Mouse (Mus musculus): Measurements from ENCODE around the gene Tmprss12. TPM values are rescaled to one million over a fixed set of nuclear protein-coding genes. Genes with fewer than 3 reads are reported as not detected.
"Not testable (repeated sequence)": the region's sequence is repeated elsewhere in the genome, so short reads cannot be mapped to it uniquely, and the experiment has no call there.

Tmprss12 gene
- polyA plus RNA-seq, 1 experiment from 2014 or later, result not detected

DNA sequence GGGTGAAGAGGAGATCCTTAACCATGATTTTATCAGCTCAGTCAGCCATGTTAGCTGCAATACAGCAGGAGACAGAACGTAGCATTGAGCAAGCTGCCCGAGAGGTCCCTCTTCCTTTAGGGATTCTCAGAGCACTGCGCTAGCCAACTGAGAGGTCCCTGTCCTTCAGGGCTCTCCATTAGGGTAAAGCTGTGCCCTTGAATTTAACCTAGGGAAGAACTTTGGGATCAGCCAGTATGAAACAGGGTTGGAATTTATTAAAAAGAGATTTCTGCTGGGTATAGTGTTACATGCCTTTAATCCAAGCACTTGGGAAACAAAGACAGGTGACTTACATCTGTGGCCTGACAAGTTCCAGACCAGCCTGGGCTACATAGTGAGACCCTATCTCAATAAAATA, 3.1 kb upstream of the Tmprss12 start:
- no peak overlapping the region for H3K9ac ChIP-seq
- H3K4me3 ChIP-seq, result no peak overlapping the region
- H3K36me3 ChIP-seq, result peaks cover 4% of the 10 kb centered on the region; the same call in 1 of the 2 replicates
- no peak overlapping the region for H3K4me2 ChIP-seq
- H3K9me3 ChIP-seq (replicated peaks), result peaks cover 7% of the 10 kb centered on the region
- no peak for ATAC-seq
- no peaks in the 10 kb centered on the region for H3K27me3 ChIP-seq (replicated peaks)
- WGBS (ENCODE audit: insufficient replicate concordance), result 76% methylated on average over 3 of the region's 3 CpGs
- no peaks in the 10 kb centered on the region for H3K4me1 ChIP-seq
- no peak overlapping the region for H3K27ac ChIP-seq

DNA sequence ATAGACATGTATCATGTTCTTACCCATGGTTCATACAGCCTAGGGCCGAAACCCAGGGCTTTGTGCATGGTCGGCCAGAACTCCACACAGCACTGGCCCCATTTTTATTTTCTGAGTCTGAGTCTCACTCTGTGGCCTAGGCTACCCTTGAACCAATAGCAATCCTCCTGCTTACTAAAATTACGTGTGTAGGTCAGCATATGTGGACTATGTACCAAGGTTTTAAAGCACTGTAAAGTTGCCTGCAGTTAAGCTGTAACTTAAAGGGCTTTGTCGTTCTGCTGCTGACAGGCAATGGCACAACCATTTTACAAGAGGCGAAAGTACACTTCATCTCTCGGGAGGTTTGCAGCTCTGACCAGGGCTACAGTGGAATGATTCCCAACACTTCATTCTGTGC, 8.3 kb downstream of the Tmprss12 start:
- Histone ChIP-seq H3K4me3 (no peak overlapping the region), H3K27me3 (replicated peaks) (no peaks in the 10 kb centered on the region), H3K36me3 (no peaks in the 10 kb centered on the region), H3K4me1 (no peaks in the 10 kb centered on the region), H3K9ac (no peak overlapping the region), H3K27ac (no peak overlapping the region), H3K4me2 (no peak overlapping the region), H3K9me3 (replicated peaks) (no peaks in the 10 kb centered on the region)
- 77% methylated on average over 6 of the region's 6 CpGs for WGBS (ENCODE audit: insufficient replicate concordance)
- ATAC-seq, result no peak

DNA sequence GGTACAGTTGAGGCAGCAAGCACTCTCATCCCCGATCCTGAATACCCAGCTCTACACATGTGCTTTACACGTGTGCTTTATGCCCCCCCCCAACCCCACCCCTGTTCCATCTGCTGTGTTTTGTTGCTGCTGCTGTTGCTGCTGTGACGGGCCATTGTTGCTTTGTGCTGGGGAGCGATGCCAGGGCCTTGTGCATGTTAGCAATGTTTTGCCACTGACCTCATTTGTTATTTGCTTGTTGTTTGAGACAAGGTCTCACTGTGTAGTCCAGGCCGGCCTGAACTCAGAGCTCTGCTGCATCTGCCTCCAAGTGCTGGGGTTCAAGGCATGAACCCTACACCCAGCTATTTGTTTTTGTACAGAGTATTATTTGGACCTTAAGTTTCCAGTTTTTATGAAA, 10.2 kb downstream of the Tmprss12 start:
- 73% methylated on average over 5 of the region's 5 CpGs for WGBS (ENCODE audit: insufficient replicate concordance)
- no peaks in the 10 kb centered on the region for H3K9me3 ChIP-seq (replicated peaks)
- no peaks in the 10 kb centered on the region for H3K27me3 ChIP-seq (replicated peaks)
- H3K27ac ChIP-seq, result no peak overlapping the region
- ATAC-seq, result no peak
- H3K4me3 ChIP-seq, result no peak overlapping the region
- H3K4me2 ChIP-seq, result no peak overlapping the region
- no peaks in the 10 kb centered on the region for H3K36me3 ChIP-seq
- no peaks in the 10 kb centered on the region for H3K4me1 ChIP-seq
- H3K9ac ChIP-seq, result no peak overlapping the region

DNA sequence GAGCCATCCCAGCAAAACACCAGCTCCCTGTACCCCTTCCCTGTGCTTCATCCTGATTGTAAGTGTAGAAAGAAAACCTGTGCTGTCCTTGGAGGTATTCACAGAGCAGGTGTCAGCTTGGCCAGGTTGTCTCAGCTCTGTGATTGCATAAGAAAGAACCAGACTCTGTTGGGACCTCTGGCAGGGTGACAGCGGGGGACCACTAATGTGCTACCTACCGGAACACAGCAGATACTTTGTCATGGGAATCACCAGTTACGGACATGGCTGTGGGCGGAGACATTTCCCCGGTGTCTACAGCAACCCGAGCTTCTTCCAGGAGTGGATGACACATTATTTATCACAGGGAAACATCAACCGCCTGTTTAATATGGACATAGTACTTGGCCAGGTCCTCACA, 11.7 kb downstream of the Tmprss12 start:
- no peaks in the 10 kb centered on the region for H3K36me3 ChIP-seq
- H3K4me2 ChIP-seq, result no peak overlapping the region
- ATAC-seq, result no peak
- H3K4me3 ChIP-seq, result no peak overlapping the region
- no peaks in the 10 kb centered on the region for H3K9me3 ChIP-seq (replicated peaks)
- 65% methylated on average over 7 of the region's 7 CpGs for WGBS (ENCODE audit: insufficient replicate concordance)
- no peak overlapping the region for H3K27ac ChIP-seq
- H3K27me3 ChIP-seq (replicated peaks), result no peaks in the 10 kb centered on the region
- no peaks in the 10 kb centered on the region for H3K4me1 ChIP-seq
- H3K9ac ChIP-seq, result no peak overlapping the region

DNA sequence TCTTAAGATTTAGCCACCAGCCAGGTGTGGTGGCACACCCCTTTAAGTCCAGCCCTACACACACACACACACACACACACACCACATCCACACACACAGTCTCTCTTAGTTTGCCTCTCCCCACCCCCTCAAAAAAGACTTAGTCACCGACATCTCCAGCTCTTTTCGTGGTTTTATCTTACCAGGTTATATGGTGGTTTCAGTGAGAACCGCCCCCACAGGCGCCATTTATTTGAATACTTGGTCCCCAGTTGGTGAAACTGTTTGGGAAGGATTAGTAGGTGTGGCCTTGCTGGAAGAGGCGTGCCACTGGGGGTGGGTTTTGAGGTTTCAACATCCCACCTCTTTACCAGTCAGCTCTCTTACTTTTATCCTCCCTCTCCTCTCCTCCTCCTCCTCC, 17.2 kb downstream of the Tmprss12 start:
- H3K27me3 ChIP-seq (replicated peaks), result no peaks in the 10 kb centered on the region
- 67% methylated on average over 5 of the region's 5 CpGs for WGBS (ENCODE audit: insufficient replicate concordance)

DNA sequence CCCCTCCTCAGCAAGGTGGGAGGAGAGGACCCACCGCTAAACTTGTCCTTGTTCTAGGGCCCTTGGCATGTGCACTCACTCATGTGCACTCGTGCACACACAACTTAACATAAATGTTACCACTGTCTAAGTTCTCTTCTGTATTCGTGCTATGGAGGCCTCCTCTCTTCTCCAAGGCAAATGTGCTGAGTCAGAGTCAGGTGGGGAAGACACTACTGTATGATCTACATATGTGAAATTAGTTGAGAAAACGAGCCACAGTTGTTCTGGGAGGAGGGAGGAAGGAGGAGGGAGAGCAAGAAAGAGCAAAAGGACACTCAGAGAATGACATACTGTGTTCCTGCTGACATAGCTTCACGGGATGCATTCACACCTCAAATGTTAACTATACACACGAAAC, 19.9 kb downstream of the Tmprss12 start:
- 57% methylated on average over 6 of the region's 6 CpGs for WGBS (ENCODE audit: insufficient replicate concordance)
- Histone ChIP-seq H3K4me3 (no peak overlapping the region), H3K27ac (no peak overlapping the region), H3K9ac (no peak overlapping the region), H3K4me1 (peaks cover 29% of the 10 kb centered on the region), H3K4me2 (no peak overlapping the region), H3K27me3 (replicated peaks) (no peaks in the 10 kb centered on the region), H3K9me3 (replicated peaks) (0 out of 2 replicates have a peak, but pooled peaks cover 6% of the 10 kb centered on the region), H3K36me3 (no peaks in the 10 kb centered on the region)
- ATAC-seq, result no peak

More for the DNA sequence above, 17.2 kb downstream of the Tmprss12 start:
- no peak overlapping the region for H3K9ac ChIP-seq
- ATAC-seq, result no peak
- H3K4me2 ChIP-seq, result no peak overlapping the region
- H3K4me1 ChIP-seq, result peaks cover 14% of the 10 kb centered on the region
- 0 out of 2 replicates have a peak, but pooled peaks cover 6% of the 10 kb centered on the region for H3K9me3 ChIP-seq (replicated peaks)
- H3K27ac ChIP-seq, result no peak overlapping the region
- no peaks in the 10 kb centered on the region for H3K36me3 ChIP-seq
- H3K4me3 ChIP-seq, result no peak overlapping the region

DNA sequence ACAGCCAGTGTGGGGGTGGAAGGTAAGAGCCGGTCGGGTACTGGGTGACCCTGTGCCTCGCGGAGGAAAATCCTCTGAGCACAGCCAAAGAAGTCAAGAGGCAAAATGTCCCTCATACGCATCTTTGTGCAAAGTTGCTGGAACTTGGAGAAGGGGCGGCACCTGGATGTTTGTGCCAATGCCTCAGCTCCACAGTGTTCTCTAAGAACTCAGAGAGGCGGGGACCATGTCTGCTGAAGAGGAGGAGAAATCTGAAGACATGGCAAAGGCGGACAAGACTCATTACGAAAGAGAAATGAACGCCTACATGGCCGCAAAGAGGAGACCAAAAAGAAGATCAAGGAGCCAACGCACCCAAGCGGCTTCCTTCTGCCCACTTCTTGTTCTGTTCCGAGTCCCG, 20.9 kb downstream of the Tmprss12 start:
- 0 out of 2 replicates have a peak, but pooled peaks cover 6% of the 10 kb centered on the region for H3K9me3 ChIP-seq (replicated peaks)
- H3K36me3 ChIP-seq, result no peaks in the 10 kb centered on the region
- 74% methylated on average over 15 of the region's 15 CpGs for WGBS (ENCODE audit: insufficient replicate concordance)
- H3K4me3 ChIP-seq, result no peak overlapping the region
- H3K4me1 ChIP-seq, result peaks cover 39% of the 10 kb centered on the region
- no peak overlapping the region for H3K27ac ChIP-seq
- no peak overlapping the region for H3K4me2 ChIP-seq
- ATAC-seq, result no peak
- no peak overlapping the region for H3K9ac ChIP-seq
- H3K27me3 ChIP-seq (replicated peaks), result no peaks in the 10 kb centered on the region

DNA sequence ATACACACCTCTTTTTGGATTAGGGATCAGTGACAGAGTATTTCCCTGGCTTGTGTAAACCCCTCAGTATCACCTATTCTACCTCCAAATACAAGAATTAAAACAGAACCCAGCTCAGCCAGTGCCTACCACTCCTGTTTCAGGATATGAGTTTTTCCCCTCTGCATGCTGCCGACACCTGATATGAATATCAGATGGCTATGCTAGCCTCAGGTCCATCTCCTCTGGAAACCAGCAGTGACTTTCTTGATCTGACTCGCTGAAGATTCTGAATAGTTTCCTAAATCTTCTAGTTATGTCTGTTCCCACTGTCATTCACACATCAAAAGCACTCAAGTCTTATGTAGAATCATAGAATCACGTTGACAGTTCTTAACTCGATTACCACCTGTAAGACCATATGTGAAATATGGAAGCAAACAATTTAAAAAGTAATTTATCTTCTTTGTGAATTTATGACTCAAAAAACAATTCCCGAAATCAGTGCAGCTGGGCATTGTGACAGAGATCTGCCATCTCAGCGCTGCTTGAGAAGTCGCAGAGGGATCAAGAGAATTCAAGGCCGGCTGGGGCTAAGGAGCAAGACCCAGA, 22.9 kb downstream of the Tmprss12 start:
- peak overlapping the region; percentile 93 for H3K27ac ChIP-seq
- no peak for ATAC-seq
- WGBS (ENCODE audit: insufficient replicate concordance), result 46% methylated on average over 8 of the region's 8 CpGs

DNA sequence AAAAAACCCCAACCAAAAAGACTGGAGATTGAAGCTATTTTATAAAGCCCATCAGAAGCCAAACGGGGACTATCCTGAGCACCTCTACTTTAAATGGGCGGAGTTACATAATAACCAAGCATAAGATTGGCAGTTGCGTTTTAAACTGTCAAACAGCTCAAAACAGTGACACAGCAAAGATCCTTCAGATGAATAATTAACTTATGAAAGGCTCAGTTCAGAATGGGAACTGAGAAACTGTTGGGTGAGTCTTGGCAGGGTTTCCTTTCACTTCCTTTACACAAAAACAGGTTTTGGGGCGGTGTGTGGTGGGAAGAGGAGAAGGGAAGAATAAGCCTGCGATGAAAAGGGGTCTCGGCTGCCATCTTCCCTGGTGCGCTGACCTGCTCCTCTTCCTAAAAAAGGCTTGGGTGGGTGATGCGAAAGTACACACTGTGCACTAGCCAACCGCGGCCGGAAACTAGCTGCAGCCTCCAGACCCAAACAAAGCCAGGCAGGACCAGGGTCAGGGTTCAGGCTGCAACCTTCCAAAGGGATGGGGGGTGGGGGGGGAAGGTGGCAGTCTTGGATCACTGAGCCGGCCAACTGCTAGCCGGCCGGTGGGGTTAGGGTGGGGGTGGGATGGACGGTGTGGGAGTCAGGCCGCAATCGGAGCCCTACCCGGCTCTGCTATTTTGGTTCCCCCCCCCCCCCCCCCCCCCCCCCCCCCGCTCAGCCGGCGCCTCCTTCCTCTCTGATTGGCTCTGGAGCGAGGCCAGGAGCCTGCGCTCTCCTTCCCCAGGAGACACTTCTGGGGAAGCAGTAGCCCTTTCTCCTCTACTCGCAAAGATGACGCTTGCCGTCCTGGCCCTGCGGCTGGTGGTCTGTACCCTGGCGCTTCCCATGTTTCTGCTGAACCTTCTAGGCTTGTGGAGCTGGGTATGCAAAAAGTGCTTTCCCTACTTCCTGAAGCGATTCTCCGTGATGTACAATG, 23.7 kb downstream of the Tmprss12 start, which contains the start of gene Mettl7a1:
Gene Mettl7a1, plus strand, starts transcription at position 122 of the 973 bp plus-strand sequence.
- Histone ChIP-seq H3K27ac (peak within 1 kb of the TSS; percentile 93), H3K4me3 (peak within 1 kb of the TSS; percentile 70), H3K4me1 (peaks cover 48% of the 10 kb centered on the region), H3K36me3 (no peaks in the 10 kb centered on the region), H3K27me3 (replicated peaks) (no peaks in the 10 kb centered on the region), H3K4me2 (peak within 1 kb of the TSS; percentile 88), H3K9ac (peak within 1 kb of the TSS; percentile 82), H3K9me3 (replicated peaks) (no peaks in the 10 kb centered on the region)
- ATAC-seq, result peak; percentile 78
- 2% methylated on average over 21 of the region's 30 CpGs for WGBS (ENCODE audit: insufficient replicate concordance)

More for the DNA sequence above, 22.9 kb downstream of the Tmprss12 start:
- Histone ChIP-seq H3K4me2 (peak overlapping the region; percentile 88), H3K9me3 (replicated peaks) (no peaks in the 10 kb centered on the region), H3K4me3 (peak overlapping the region; percentile 70), H3K4me1 (peaks cover 48% of the 10 kb centered on the region), H3K27me3 (replicated peaks) (no peaks in the 10 kb centered on the region), H3K36me3 (no peaks in the 10 kb centered on the region), H3K9ac (peak overlapping the region; percentile 82; the same call in 1 of the 2 replicates)

DNA sequence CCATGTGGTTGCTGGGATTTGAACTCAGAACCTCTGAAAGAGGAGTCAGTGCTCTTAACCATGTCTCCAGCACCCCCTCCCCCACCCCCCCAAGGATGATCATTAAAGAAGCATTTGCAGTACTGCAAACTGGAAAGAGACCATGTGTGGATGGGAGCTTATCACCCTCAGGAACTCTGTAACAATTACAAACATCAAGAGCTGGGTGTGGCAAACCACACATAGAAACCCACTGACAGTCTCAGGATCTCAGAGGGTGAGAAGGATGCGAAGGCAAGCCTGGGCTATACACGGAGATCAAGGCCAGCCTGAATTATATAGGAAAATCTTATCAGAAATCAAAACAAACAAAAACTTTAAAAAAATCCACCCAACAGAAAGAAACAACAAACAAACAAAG, 25.6 kb downstream of the Tmprss12 start:
- Histone ChIP-seq H3K27ac (no peak overlapping the region), H3K27me3 (replicated peaks) (no peaks in the 10 kb centered on the region), H3K9me3 (replicated peaks) (no peaks in the 10 kb centered on the region), H3K36me3 (no peaks in the 10 kb centered on the region), H3K4me2 (peak overlapping the region; percentile 88), H3K4me1 (peaks cover 37% of the 10 kb centered on the region), H3K9ac (no peak overlapping the region; the same call in 1 of the 2 replicates), H3K4me3 (peak overlapping the region; percentile 70; the same call in 1 of the 2 replicates)
- 64% methylated on average over 2 of the region's 2 CpGs for WGBS (ENCODE audit: insufficient replicate concordance)
- no peak for ATAC-seq

DNA sequence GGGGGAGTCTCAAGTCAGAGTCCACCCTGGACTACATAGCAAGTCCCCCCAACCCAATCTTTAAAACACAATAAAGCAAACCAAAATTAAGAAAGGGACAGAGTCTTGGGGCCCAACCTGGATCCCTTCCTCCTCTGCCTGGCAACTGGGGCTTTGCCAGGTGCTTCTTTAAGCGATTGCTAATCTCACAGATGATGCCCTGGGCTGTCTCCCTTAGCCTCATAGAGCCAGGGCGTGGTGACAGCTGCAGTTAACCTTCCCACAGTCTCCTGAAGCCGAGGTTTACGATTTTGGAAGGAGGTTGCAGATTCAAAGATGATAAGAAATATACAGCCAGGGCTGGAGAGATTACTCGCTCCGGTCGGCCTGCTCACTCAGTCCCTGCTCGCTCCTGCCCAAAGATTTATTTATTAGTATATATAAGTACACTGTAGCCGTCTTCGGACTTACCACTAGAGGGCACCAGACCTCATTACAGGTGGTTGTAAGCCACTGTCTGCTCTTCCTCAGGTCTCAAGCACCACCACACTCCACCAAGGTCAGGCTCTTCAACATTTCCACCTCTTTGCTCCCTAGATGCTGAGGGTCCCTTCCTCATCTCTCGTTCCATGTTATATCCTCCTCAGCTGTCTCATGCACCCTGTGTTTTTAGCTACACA, 26.9 kb downstream of the Tmprss12 start:
- H3K9ac ChIP-seq; H3K9me3 ChIP-seq (replicated peaks); H3K27ac ChIP-seq; H3K36me3 ChIP-seq; H3K4me3 ChIP-seq; H3K27me3 ChIP-seq (replicated peaks): not testable (repeated sequence)
- Histone ChIP-seq H3K4me2 (0 out of 2 replicates have a peak overlapping the region, but pooled peaks have one; percentile 12), H3K4me1 (peaks cover 46% of the 10 kb centered on the region)
- WGBS (ENCODE audit: insufficient replicate concordance), result 25% methylated on average over 11 of the region's 11 CpGs
- ATAC-seq, result peak; percentile 35; the same call in 1 of the 2 replicates

Data from liver, embryonic 12.5 days (tissue).